Mouse (Mus musculus): Measurements from ENCODE around the gene Myzap. TPM values are rescaled to one million over a fixed set of nuclear protein-coding genes. Genes with fewer than 3 reads are reported as not detected.
"Not testable (repeated sequence)": the region's sequence is repeated elsewhere in the genome, so short reads cannot be mapped to it uniquely, and the experiment has no call there.

Myzap gene
- total RNA-seq, 2 experiments from 2014 or later = 0.86 to 3.1 TPM

DNA sequence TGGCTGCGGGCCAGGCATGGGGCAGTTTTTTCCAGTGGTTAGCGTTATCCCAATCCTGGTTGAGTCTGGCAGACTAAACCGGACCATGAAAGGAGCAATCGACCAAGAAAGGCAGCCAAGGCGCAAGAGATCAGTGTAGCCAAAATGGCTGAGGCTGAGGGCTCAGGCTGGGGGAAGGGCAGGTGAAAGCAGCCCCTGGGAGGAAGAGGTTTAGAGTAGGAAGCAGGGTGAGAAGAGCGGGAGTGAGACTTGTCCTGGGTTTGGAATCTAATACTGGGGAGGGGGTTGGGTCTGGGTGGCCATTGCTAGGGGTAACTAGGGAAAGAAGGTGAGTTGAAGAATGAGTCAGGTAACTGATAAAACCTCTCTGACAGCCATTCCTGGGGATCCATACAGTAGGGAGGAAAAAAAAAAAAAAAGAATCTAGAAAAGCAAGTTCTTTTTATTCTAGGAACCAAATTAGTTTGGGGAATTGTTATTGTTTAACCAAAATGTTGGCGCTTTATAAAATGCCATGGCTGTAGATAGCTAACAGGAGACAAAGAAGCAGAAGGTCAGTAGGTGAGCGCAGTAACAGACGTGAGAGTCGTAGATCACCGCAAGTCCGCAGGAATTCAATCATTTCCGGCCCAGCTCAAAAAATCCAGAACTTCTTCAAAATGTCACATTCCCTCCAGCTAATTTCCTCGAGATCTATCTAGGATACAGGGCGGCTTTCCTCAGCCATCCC lies 99.7 kb downstream of the Myzap start:
- no peak for DNase-seq (ENCODE audit: low spot score in 2 of 2)
- intact Hi-C loops (cut with DNase I) = no loop called here

DNA sequence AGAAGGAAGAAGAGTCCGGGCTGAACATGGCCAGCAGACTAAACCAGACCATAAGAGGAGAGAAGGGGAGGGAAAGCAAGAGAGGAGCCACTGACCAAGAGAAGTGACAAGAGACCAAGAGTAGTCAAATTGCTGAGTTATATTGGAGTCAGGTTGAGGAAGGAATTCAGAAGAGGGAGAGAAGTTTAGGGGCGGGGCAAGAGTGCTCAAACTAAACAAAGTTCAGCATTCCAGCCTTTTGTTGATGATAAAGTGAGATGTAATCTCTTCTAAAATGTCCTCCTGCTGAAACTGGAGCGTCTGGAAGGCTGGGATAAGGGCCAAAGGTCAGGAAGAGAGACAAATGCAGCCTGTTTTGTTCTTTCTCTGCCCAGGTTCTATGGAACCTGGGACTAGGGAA lies 102.1 kb downstream of the Myzap start:
- intact Hi-C loops (cut with DNase I) = no loop called here
- DNase-seq (ENCODE audit: low spot score in 2 of 2) = no peak

DNA sequence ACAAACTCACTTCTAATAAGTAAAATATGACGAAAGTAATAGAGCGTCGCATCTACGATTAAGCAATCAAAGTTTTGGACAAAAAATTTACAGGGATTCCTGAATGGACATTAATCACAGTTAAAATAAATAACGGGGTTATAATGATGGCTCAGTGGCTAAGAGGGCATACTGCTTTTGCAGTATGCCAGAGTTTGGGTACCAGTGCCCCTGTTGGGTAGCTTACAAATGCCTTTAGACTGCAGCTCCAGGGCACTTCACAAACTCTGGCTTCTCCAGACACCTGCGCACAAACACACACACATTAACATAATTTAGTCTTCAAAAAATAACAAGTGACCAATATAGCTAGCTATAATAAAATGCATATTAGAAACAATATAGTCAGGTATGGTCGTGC lies 106.0 kb downstream of the Myzap start:
- DNase-seq (ENCODE audit: low spot score in 2 of 2) = no peak
- intact Hi-C loops (cut with DNase I) = no loop called here

DNA sequence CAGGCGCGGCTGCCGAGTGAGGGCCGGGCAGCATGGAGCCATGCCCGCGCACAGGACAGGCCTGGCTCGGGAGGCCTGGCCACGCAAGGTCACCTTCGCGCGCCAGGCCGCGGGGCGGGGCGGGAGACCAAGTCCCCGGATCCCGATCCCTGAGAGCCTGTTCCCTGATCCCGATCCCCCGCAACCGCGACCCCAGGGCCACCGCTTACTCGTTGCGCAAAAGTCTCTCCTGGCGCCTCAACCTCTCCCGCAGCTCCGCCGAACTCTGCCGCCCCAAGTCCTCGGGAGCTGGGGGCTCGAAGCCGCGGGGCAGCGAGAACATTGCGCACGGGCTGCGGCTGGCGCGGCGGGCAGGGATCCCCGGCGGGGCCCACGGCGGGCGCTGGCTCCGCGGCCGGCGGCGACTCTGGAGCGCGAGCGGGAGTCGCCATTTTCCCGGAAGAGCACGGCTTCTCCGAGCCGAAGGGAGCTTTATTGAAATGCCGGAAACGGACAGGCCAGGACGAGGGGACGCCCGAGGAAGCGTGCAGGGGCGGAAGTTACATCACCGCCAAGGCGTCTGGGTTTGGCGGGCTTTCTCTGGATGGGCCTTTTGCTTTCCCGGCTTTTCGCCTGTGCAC lies 106.6 kb downstream of the Myzap start, which contains the start of gene Polr2m:
Gene Polr2m (minus strand): TSS at position 461 of the 620 bp plus-strand sequence.
- peak; percentile 91 to 92 for DNase-seq (ENCODE audit: low spot score in 2 of 2)
- intact Hi-C loops (cut with DNase I) = no loop called here

DNA sequence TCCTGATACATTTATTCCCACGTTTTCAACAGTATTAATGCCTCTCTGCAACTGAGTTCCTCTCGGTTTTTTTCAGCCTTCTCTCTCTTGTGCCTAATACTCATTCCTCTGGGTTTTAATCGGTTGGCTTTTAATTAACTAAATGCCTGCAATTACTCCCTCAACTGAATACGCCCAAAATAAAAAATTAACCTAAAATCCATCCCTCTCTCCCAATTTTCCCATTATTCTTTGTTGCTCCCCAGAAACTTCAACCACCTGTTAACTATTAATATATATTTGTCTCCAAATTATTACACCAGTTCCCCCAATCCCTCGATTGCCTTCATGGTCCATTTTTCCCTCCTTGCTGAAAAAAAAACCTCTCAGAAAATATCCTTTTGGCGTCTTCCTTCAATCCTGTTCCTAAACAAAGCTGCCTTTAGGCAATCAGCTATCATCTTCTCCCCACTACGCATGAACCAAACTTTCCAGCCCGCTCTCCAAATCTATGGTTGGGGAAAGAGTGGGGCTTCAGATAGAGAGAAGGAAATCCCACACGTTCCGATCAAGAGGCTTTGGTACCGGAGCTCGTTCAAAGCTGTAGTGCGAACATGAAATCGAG lies 107.2 kb downstream of the Myzap start:
- intact Hi-C loops (cut with DNase I) = no loop called here
- DNase-seq (ENCODE audit: low spot score in 2 of 2) = no peak

DNA sequence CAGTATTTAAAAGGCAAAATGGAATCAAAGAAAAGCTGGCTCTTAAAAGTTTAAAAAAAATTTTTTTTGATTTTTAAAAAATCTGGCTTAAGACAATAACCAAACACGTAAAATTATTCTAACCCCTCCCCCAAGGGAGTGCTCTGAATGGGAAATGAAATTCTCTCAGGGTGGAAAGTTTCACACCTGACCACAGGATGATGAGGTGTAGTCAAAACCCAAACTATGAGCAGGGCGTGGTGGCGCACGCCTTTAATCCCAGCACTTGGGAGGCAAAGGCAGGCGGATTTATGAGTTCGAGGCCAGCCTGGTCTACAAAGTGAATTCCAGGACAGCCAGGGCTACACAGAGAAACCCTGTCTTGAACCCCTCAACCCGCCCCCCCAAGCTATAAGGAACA lies 108.3 kb downstream of the Myzap start:
- intact Hi-C loops (cut with DNase I); DNase-seq (ENCODE audit: low spot score in 2 of 2): not testable (repeated sequence)

DNA sequence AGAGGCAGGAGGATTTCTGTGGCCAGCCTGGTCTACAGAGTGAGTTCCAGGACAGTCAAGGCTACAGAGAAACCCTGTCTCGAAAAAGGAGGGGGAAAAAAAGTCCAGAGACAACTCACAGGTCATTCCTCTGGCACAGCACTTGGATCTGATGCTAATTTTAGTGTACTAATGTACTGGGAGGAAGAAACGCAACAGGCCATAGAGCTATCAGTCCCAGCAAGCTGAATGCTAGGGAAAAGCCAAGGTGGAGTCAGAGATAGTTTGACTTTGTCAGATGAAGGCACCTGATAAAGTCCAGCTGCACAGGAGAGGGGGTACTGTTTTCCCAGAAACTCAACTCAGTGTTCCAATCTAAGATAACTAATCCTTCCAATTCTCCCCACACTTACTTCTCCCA lies 111.9 kb downstream of the Myzap start:
- intact Hi-C loops (cut with DNase I) = no loop called here
- no peak for DNase-seq (ENCODE audit: low spot score in 2 of 2)

DNA sequence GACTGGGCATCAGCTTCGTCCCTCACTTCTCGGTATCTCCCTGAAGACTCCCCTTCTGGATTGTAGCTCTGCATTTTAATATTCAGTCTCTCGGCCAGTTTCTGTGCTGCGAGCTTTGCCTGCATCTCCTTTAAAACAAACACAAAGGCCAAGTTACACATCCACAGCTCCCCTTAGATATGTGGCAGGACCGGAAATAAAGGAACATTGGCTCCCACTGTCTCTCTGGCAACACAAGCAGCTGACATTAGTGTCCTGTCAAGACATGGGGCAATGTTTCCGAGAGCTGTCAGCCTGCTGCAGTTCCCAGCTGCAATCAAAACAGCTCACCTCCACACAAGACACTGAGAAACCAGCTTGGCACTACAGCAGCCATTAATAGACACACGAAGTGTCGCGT lies 112.7 kb downstream of the Myzap start:
- intact Hi-C loops (cut with DNase I) = no loop called here

DNA sequence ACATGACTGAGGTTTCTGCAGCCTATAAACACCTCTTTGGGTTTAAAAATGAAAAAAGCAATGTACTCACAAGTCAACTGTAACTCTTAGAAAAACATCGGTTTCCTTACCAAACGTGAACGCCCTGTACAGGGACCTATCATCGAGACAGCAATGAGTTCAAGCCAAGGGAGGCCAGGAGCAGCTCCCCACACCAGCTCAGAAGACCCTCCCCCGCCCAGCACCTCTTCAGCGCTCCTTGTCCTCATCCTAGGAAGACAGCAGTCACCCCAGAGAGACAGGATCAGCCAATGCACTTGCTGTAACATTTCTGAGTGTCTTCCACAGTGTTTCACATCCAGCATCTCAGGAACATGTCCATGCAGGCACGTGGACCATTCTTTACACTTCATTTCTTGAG lies 113.6 kb downstream of the Myzap start:
- intact Hi-C loops (cut with DNase I) = no loop called here
- DNase-seq (ENCODE audit: low spot score in 2 of 2) = no peak

More for the DNA sequence above, 112.7 kb downstream of the Myzap start:
- DNase-seq (ENCODE audit: low spot score in 2 of 2) = no peak

DNA sequence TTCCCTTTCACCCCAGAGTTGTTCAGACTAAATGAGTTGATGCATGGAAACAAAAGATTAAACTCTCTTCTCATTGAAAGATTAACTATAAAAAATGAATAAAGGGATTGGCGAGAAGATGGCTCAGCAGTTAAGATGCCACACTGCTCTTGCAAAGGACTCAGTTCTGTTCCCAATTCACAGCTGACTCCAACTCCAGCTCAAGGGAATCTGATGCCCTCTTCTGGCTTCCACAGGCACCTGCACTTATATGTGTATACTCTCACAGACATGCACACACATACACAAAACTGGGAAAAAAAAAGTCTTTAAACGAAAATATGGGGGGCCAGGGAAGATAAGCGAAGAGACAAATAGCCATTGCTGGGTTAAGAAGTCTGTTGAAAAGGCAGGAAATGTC lies 115.6 kb downstream of the Myzap start:
- intact Hi-C loops (cut with DNase I) = no loop called here
- no peak for DNase-seq (ENCODE audit: low spot score in 2 of 2)

DNA sequence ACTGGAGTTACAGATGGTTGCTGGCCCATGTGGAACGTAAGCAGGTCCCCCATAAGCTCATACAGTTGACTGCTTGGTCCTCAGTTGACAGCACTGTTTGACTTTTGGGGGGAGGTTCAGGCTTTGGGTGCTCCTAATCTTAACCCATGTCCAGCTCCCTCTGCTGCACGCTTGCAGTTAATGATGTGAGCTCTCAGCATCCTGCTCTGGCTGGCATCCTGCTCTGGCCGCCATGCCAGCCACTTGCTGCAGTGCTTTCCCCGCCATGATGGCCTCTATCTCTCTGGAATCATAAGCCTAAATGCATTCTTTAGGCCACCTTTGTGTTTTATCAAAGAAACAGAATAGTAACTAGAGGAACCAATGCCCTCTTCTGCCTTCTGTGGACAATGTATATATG lies 116.6 kb downstream of the Myzap start:
- intact Hi-C loops (cut with DNase I) = no loop called here
- no peak for DNase-seq (ENCODE audit: low spot score in 2 of 2)

DNA sequence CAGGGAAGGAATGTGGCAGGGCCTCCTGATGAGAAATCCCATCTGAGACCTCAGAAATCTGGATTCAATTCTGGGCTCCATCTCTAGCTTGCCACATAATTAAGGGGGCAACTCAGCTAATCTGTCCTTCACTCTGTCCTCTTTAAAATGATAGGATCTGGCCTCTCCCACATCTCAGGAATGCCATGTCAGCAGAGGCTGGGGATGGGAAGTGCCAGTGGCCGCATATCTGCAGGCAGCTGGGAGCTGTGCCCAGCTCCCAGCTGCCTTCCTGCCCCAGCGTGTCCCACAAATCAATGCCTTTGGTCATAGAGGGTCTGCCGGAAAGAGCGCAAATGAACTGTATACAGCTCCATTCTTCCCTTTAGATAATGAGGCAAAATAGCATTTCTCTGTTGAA lies 124.7 kb downstream of the Myzap start:
- intact Hi-C loops (cut with DNase I) = no loop called here
- no peak for DNase-seq (ENCODE audit: low spot score in 2 of 2)

DNA sequence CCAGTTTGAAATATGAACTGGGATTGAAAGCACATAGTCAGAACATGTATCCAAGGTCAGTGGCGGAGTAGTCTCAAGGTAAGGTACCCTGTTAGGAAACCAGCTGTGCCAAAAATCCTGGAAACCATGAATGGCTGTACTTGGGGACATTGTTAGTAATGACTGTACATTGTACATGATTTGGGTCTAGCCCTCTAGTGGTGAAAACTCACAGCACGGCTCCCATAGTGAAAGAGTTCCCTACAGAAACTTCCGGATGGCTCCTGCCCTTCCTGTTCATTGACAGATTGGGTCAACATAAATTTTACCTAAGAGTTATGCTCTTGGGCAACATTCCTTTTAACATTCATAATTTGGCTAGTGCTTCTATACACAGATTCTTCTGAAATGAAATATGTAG lies 126.0 kb downstream of the Myzap start:
- intact Hi-C loops (cut with DNase I) = no loop called here
- DNase-seq (ENCODE audit: low spot score in 2 of 2) = no peak

DNA sequence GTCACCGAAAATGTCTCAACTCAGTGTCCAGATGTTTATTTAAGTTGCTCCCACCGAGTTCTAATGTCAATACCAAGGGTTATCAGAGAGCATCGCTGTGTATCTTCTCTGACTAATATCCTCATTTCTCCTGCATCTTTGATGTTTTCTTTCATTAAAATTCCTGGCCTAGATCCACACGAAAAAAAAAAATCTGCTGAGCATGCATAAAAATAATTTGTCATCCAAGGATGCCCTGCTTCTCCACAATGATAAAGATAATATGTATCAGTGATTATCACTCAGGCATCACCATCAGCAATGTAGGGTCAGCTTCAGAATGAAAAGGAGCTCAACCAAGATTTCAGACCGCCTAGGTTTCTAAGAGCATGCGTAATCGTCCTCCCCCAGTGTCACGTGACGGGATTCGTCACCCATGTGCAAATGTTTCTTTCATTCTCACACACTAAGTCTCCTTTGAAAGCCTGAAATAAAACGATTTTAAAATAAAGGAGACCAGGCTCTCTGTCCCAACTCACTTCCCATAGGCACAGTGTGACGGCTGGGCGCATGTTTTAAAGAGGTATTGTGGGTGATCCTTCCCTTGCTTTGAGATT lies 129.0 kb downstream of the Myzap start:
- intact Hi-C loops (cut with DNase I) = no loop called here
- DNase-seq (ENCODE audit: low spot score in 2 of 2) = no peak

DNA sequence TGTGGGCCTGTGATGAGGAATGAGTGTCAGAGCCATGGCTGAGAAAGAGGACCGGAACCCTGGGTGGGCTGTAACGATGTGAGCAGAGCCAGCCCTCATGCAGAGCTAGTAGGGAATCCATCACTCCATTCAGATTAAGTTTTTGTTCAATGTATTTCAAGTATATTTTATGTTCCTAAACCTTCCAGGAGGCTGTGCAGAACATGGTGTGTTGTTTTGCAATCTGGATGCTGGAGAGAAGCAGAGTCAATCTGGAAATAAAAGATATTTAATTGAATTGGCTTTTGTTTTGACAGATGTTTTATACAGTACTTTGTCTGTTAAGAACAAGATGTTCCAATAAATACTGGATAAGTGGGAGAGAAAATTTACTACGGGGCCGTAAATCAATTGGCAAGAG lies 135.4 kb downstream of the Myzap start:
- no peak for DNase-seq (ENCODE audit: low spot score in 2 of 2)
- intact Hi-C loops (cut with DNase I) = no loop called here

Other genes starting within 250 kb of the Myzap start
- gene Polr2m, start 106.4 kb downstream of the Myzap start, total RNA-seq (2021) = 100 to 1,000 TPM; 190 to 225 TPM
- 10 to 100 TPM; 11.3 to 11.4 TPM for gene Cgnl1, start 179.2 kb upstream of the Myzap start, total RNA-seq (2021)